Mouse (Mus musculus) olfactory bulb, adult 2 months (tissue): ENCODE measurements around the gene Csnk2a1.

ENCODE experiments used
- CTCF ChIP-seq: fragments of 200-500 bp; IDR thresholded peaks from 2 replicates; pipeline ENCODE4 v1.5.1; 2012; ENCODE audit warnings: low read depth, mild to moderate bottlenecking, low read length, moderate library complexity; ENCODE audit not compliant: insufficient read depth
- POLR2A ChIP-seq: fragments of 200-500 bp; IDR thresholded peaks from 2 replicates; pipeline ENCODE4 v1.6.1; 2012; ENCODE audit warnings: mild to moderate bottlenecking, low read depth, low read length, moderate library complexity; ENCODE audit not compliant: insufficient read depth

- TF ChIP-seq CTCF (no peak), POLR2A (no peak)
Observed at GRCm38 (mm10) chr2:152305480-152305879, 78.8 kb downstream of the Csnk2a1 start.
